ENCODE assay signal across 9 mouse cellular contexts in the genomic region with DNA sequence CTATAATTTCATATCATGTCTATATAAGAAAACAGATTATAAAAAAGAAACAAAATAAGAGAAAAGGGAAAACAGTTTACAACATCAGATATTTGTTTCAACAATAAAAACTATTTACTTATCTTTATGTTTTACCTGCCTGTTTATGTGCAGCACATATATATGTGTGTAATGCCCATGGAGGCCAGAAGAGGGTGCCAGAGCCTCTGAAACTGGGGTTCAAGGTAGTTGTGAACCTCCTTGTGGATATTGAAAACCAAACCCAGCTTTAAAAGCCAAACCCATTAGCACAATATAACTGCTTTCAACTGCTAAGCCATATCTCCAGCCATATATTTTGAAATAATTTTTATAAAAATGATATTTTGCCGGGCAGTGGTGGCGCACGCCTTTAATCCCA. TPM values are rescaled to one million over a fixed set of nuclear protein-coding genes. Genes with fewer than 3 reads are reported as not detected.
DNase-seq lines count a peak whose midpoint lies in the region; ATAC-seq lines count a peak whose summit lies in the region.
"Had no signal": no experiment of that assay in that cellular context is flagged by ENCODE, and none has a peak within 500 bp of the region (broad histone marks: within the 10 kb centered on the region; RNA-seq: fewer than 3 reads in every experiment).

No protein-coding gene starts in this region.

- peaks cover 6% of the 10 kb centered on the region; the same call in 1 of the 2 replicates for H3K4me1 ChIP-seq in heart, embryonic 10.5 days

- H3K27me3 ChIP-seq in heart, embryonic 10.5 days (ENCODE audit: insufficient read depth, poor library complexity, severe bottlenecking): no peaks in the 10 kb centered on the region
- H3K27me3 ChIP-seq: neural tube, embryonic 13.5 days had no signal

- no peaks in the 10 kb centered on the region for H3K9me3 ChIP-seq in heart, embryonic 10.5 days
- H3K9me3 ChIP-seq: neural tube, embryonic 13.5 days had no signal

- 70% methylated on average over 3 of the region's 3 CpGs for WGBS in heart, embryonic 10.5 days

- DNase-seq in heart, adult 18-20 months: peak; percentile 31 to 71
- no peak for DNase-seq in heart, embryonic 10.5 days (ENCODE audit: low spot score)
- DNase-seq in urinary bladder, adult 18-20 months (ENCODE audit: low spot score in 2 of 2): peak; percentile 22 to 35
- DNase-seq in urinary bladder, postnatal 4 days (ENCODE audit: low spot score in 2 of 2): no peak
- DNase-seq in embryo, embryonic 10 days (ENCODE audit: low spot score): peak; percentile 54
- DNase-seq in kidney, adult 9 months: peak; percentile 85
- DNase-seq in thymus, postnatal 25 days: peak; percentile 70

- no peaks in the 10 kb centered on the region for H3K36me3 ChIP-seq in heart, embryonic 10.5 days
- H3K36me3 ChIP-seq: neural tube, embryonic 13.5 days had no signal

- H3K27ac ChIP-seq in heart, embryonic 10.5 days: no peak overlapping the region
- H3K27ac ChIP-seq: neural tube, embryonic 13.5 days had no signal

- no peak overlapping the region for H3K4me3 ChIP-seq in heart, embryonic 10.5 days
- H3K4me3 ChIP-seq: neural tube, embryonic 13.5 days had no signal

- peak; percentile 91 for ATAC-seq in megakaryocyte, adult 5-6 weeks (ENCODE audit: poor library complexity, severe bottlenecking)

RNA-seq across cellular contexts. Expression of a gene that starts 27.5 kb away (rescaled TPM):
- 1 to 10 TPM; 7.2 to 9.7 TPM for total RNA-seq in heart, adult 18-20 months (2021)
- polyA plus RNA-seq in heart, embryonic 10.5 days (2016; fragmentation: Nextera tagmentation; extraction: Ambion mirVana): 1.8 and 2.4 TPM in 2 replicates
- 0.22 and 0.32 TPM in 2 replicates for total RNA-seq in megakaryocyte, adult 5-6 weeks (2015)
- total RNA-seq in megakaryocyte, adult 5-6 weeks (2017): 0.20 and 0.22 TPM in 2 replicates

RNA-seq across cellular contexts. Expression of a gene that starts 33.9 kb away (rescaled TPM):
- total RNA-seq in heart, adult 18-20 months (2021): 1 to 10 TPM; 4.2 to 5.8 TPM
- polyA plus RNA-seq in heart, embryonic 10.5 days (2016; fragmentation: Nextera tagmentation; extraction: Ambion mirVana): 14.7 and 22.5 TPM in 2 replicates
- total RNA-seq in megakaryocyte, adult 5-6 weeks (2015): 10.3 and 12.6 TPM in 2 replicates
- total RNA-seq in megakaryocyte, adult 5-6 weeks (2017): 14.8 and 16.0 TPM in 2 replicates

Comparison
In these comparisons a context has a peak if more than half of its experiments do, and no peak if none do; other contexts are left out.
1. DNase-seq: peak in heart, adult 18-20 months (2 of 2), urinary bladder, adult 18-20 months (2 of 2), embryo, embryonic 10 days (single experiment), kidney, adult 9 months (single experiment) and thymus, postnatal 25 days (single experiment); none in heart, embryonic 10.5 days (single experiment) and urinary bladder, postnatal 4 days (0 of 2).
2. RNA of a gene that starts 27.5 kb away (total RNA-seq): 7.2 to 9.7 TPM in heart, adult 18-20 months; 0.20 to 0.32 TPM in megakaryocyte, adult 5-6 weeks; every median in the first group is over 4 times any median in the second.